Mouse (Mus musculus) ovary, adult 18-20 months (tissue): Measurements from ENCODE around the gene Mpi.

ENCODE experiments used
- DNase-seq: peaks from one replicate; pipeline ENCODE4 v3.0.0; 2022; ENCODE audit warnings: low spot score, mixed read lengths

The Mpi gene

GRCm38 (mm10) chr9:57552139-57552887 lies at the start of gene Mpi:
Mpi (minus strand) TSS chr9:57552763.
- peak; percentile 40 for DNase-seq

- DNase-seq: peak; percentile 32
Observed at GRCm38 (mm10) chr9:57602098-57602497, 49.5 kb upstream of the Mpi start.

GRCm38 (mm10) chr9:57601353-57601706 lies 48.8 kb upstream of the Mpi start:
- no peak for DNase-seq

- DNase-seq: no peak
Observed at GRCm38 (mm10) chr9:57600620-57601352, 48.2 kb upstream of the Mpi start.

- no peak for DNase-seq
Observed at GRCm38 (mm10) chr9:57598851-57599563, 46.4 kb upstream of the Mpi start.

- no peak for DNase-seq
Observed at GRCm38 (mm10) chr9:57597929-57598382, 45.4 kb upstream of the Mpi start.

GRCm38 (mm10) chr9:57597265-57597664 lies 44.7 kb upstream of the Mpi start:
- DNase-seq: no peak

GRCm38 (mm10) chr9:57594174-57594509 lies 41.6 kb upstream of the Mpi start:
- no peak for DNase-seq

- no peak for DNase-seq
Observed at GRCm38 (mm10) chr9:57593454-57594173, 41.1 kb upstream of the Mpi start.

GRCm38 (mm10) chr9:57590726-57591125 lies 38.2 kb upstream of the Mpi start:
- no peak for DNase-seq

- peak; percentile 73 for DNase-seq
Observed at GRCm38 (mm10) chr9:57589224-57590126, 36.9 kb upstream of the Mpi start, which contains the start of gene Ulk3. Ulk3 (plus strand) TSS chr9:57589452.

GRCm38 (mm10) chr9:57584991-57585390 lies 32.4 kb upstream of the Mpi start:
- no peak for DNase-seq

- no peak for DNase-seq
Observed at GRCm38 (mm10) chr9:57577144-57577849, 24.7 kb upstream of the Mpi start.

- no peak for DNase-seq
Observed at GRCm38 (mm10) chr9:57575577-57575976, 23.0 kb upstream of the Mpi start.

GRCm38 (mm10) chr9:57574397-57574796 lies 21.8 kb upstream of the Mpi start:
- DNase-seq: no peak

- no peak for DNase-seq
Observed at GRCm38 (mm10) chr9:57568500-57568899, 15.9 kb upstream of the Mpi start.

GRCm38 (mm10) chr9:57566846-57567245 lies 14.3 kb upstream of the Mpi start:
- DNase-seq: no peak

- DNase-seq: no peak
Observed at GRCm38 (mm10) chr9:57565741-57566221, 13.2 kb upstream of the Mpi start.

GRCm38 (mm10) chr9:57564609-57565008 lies 12.0 kb upstream of the Mpi start:
- no peak for DNase-seq

- peak; percentile 44 for DNase-seq
Observed at GRCm38 (mm10) chr9:57562896-57563372, 10.4 kb upstream of the Mpi start.
